ENCODE assay signal across 9 mouse cellular contexts in genomic region chr13:12210023-12210762, GRCm38 (mm10). TPM values are rescaled to one million over a fixed set of nuclear protein-coding genes. Genes with fewer than 3 reads are reported as not detected.
DNase-seq lines count a peak whose midpoint lies in the region; ATAC-seq and TF ChIP-seq lines count a peak whose summit lies in the region.
"Had no signal": no experiment of that assay in that cellular context is flagged by ENCODE, and none has a peak within 500 bp of the region (broad histone marks: within the 10 kb centered on the region; RNA-seq: fewer than 3 reads in every experiment).

No protein-coding gene starts in this region.

- H3K27me3 ChIP-seq in forebrain, embryonic 10.5 days (ENCODE audit: poor library complexity, severe bottlenecking), result no peaks in the 10 kb centered on the region
- no peaks in the 10 kb centered on the region for H3K27me3 ChIP-seq in midbrain, embryonic 14.5 days (ENCODE audit: control insufficient read depth, insufficient read depth, low read length)
- no peaks in the 10 kb centered on the region for H3K27me3 ChIP-seq in thymus, adult 2 months (ENCODE audit: control insufficient read depth, insufficient read depth, low read length)
- H3K27me3 ChIP-seq: embryonic facial prominence, embryonic 15.5 days had no signal

- no peak for TF ChIP-seq CTCF in thymus, adult 2 months (IDR thresholded peaks at IDR 0.05; ENCODE audit: borderline replicate concordance, control insufficient read depth, extremely low read depth, insufficient read depth, low read length, poor library complexity)

- peak; percentile 77 to 89 for ATAC-seq in hematopoietic stem cell, adult 5-6 weeks (replicated peaks in 1 of 2; ENCODE audit: insufficient read depth in 1 of 2, low FRiP score in 2 of 2, low TSS enrichment in 1 of 2, low read depth in 1 of 2, poor library complexity in 2 of 2, severe bottlenecking in 2 of 2)
- no peak; the same call in 1 of the 2 replicates for ATAC-seq in midbrain, embryonic 14.5 days (ENCODE audit: low FRiP score, low TSS enrichment)

- no peak overlapping the region for H3K4me2 ChIP-seq in midbrain, embryonic 14.5 days (ENCODE audit: low read length)
- H3K4me2 ChIP-seq: embryonic facial prominence, embryonic 15.5 days had no signal

- WGBS in forebrain, embryonic 10.5 days, result 77% methylated on average over 10 of the region's 10 CpGs
- 83% methylated on average over 10 of the region's 10 CpGs for WGBS in midbrain, embryonic 14.5 days
- WGBS in thymus, adult 2 months, result 93% methylated on average over 10 of the region's 10 CpGs

- H3K27ac ChIP-seq in forebrain, embryonic 10.5 days, result no peak overlapping the region
- no peak overlapping the region for H3K27ac ChIP-seq in midbrain, embryonic 14.5 days (replicated peaks; ENCODE audit: low read depth, low read length)
- H3K27ac ChIP-seq in thymus, adult 2 months (ENCODE audit: control insufficient read depth, insufficient read depth, low read length), result no peak overlapping the region
- H3K27ac ChIP-seq: embryonic facial prominence, embryonic 15.5 days had no signal

- no peak for TF ChIP-seq POLR2A in thymus, adult 2 months (IDR thresholded peaks at IDR 0.05; ENCODE audit: control insufficient read depth, extremely low read depth, insufficient read depth, low read length, poor library complexity)

- no peak overlapping the region for H3K4me3 ChIP-seq in forebrain, embryonic 10.5 days
- no peak overlapping the region for H3K4me3 ChIP-seq in midbrain, embryonic 14.5 days (replicated peaks; ENCODE audit: low read depth, low read length)
- no peak overlapping the region for H3K4me3 ChIP-seq in thymus, adult 2 months (ENCODE audit: control insufficient read depth, insufficient read depth, low read length)
- H3K4me3 ChIP-seq: embryonic facial prominence, embryonic 15.5 days had no signal

- peaks cover 81% of the 10 kb centered on the region for H3K36me3 ChIP-seq in forebrain, embryonic 10.5 days (replicated peaks)
- H3K36me3 ChIP-seq in midbrain, embryonic 14.5 days (ENCODE audit: control insufficient read depth, insufficient read depth, low read length), result peaks cover 28% of the 10 kb centered on the region
- H3K36me3 ChIP-seq in thymus, adult 2 months (ENCODE audit: control insufficient read depth, insufficient read depth, low read length), result peaks cover 24% of the 10 kb centered on the region

- H3K4me1 ChIP-seq in forebrain, embryonic 10.5 days, result no peaks in the 10 kb centered on the region
- no peaks in the 10 kb centered on the region for H3K4me1 ChIP-seq in midbrain, embryonic 14.5 days (ENCODE audit: control insufficient read depth, insufficient read depth, low read length)
- H3K4me1 ChIP-seq in thymus, adult 2 months (replicated peaks; ENCODE audit: control insufficient read depth, insufficient read depth, low read length), result no peaks in the 10 kb centered on the region
- H3K4me1 ChIP-seq: embryonic facial prominence, embryonic 15.5 days had no signal

- H3K9ac ChIP-seq in midbrain, embryonic 14.5 days (replicated peaks; ENCODE audit: low read length), result no peak overlapping the region
- H3K9ac ChIP-seq: embryonic facial prominence, embryonic 15.5 days had no signal

- DNase-seq in left cerebral cortex, adult 18-20 months (ENCODE audit: low spot score in 2 of 2), result peak; percentile 55 to 58
- no peak for DNase-seq in left cerebral cortex, adult 11 months (ENCODE audit: low spot score)
- peak; percentile 28 for DNase-seq in WW6 (ENCODE audit: low read depth, low spot score)
- DNase-seq in forebrain, embryonic 10.5 days (ENCODE audit: extremely low spot score, low spot score), result peak; percentile 36
- peak; percentile 55 to 61 for DNase-seq in layer of hippocampus, postnatal 10 days (ENCODE audit: low spot score in 2 of 2)
- peak; percentile 75 for DNase-seq in midbrain, embryonic 14.5 days
- peak; percentile 61 for DNase-seq in thymus, adult 2 months

- H3K9me3 ChIP-seq in forebrain, embryonic 10.5 days, result no peaks in the 10 kb centered on the region
- no peaks in the 10 kb centered on the region for H3K9me3 ChIP-seq in midbrain, embryonic 14.5 days (ENCODE audit: control insufficient read depth, low read length)
- H3K9me3 ChIP-seq: embryonic facial prominence, embryonic 15.5 days had no signal

RNA-seq across cellular contexts. Expression of gene Mtr, which starts 47.7 kb away (rescaled TPM):
- 10 to 100 TPM; 16.0 to 19.7 TPM for total RNA-seq in left cerebral cortex, adult 18-20 months (2021)
- 20.5 and 24.8 TPM in 2 replicates for polyA plus RNA-seq in forebrain, embryonic 10.5 days (2016; fragmentation: Nextera tagmentation; extraction: Ambion mirVana)
- total RNA-seq in hematopoietic stem cell, adult 5-6 weeks (2017), result 41.3 and 41.6 TPM in 2 replicates
- total RNA-seq in layer of hippocampus, postnatal 10 days (2021), result 10 to 100 TPM; 17.5 to 17.6 TPM
- 2.0 and 6.2 TPM in 2 replicates for polyA plus RNA-seq in midbrain, embryonic 14.5 days (2014; fragmentation: Nextera tagmentation; extraction: Ambion mirVana)
- polyA plus RNA-seq in thymus, adult 2 months (2012; rRNA removed), result 13.5 and 14.5 TPM in 2 replicates
